Comparison of ENCODE assay signal across 29 mouse cellular contexts in genomic region chr5:42433147-42433546, GRCm38 (mm10).
A peak's percentile ranks its signal among the peaks of the same experiment; 100 is the strongest.
DNase-seq lines count a peak whose midpoint lies in the region; ATAC-seq lines count a peak whose summit lies in the region.
"Had no signal": no experiment of that assay in that cellular context is flagged by ENCODE, and none has a peak within 500 bp of the region (broad histone marks: within the 10 kb centered on the region; RNA-seq: fewer than 3 reads in every experiment).

No protein-coding gene starts in this region.

- ATAC-seq in forebrain, embryonic 15.5 days (replicated peaks) = peak; percentile 68; the same call in 1 of the 2 replicates
- no peak for ATAC-seq in forebrain, embryonic 11.5 days (replicated peaks; ENCODE audit: low FRiP score)
- ATAC-seq in forebrain, embryonic 16.5 days = peak; percentile 63
- ATAC-seq: intestine, postnatal 0 days; midbrain, embryonic 15.5 days had no signal

- H3K36me3 ChIP-seq in forebrain, embryonic 15.5 days = no peaks in the 10 kb centered on the region
- H3K36me3 ChIP-seq in forebrain, embryonic 11.5 days (ENCODE audit: control insufficient read depth, insufficient read depth, low read length) = no peaks in the 10 kb centered on the region
- no peaks in the 10 kb centered on the region for H3K36me3 ChIP-seq in forebrain, embryonic 16.5 days (ENCODE audit: control insufficient read depth, insufficient read depth)
- H3K36me3 ChIP-seq: embryonic facial prominence, embryonic 13.5 days; G1E; limb, embryonic 12.5 days; liver, embryonic 15.5 days; midbrain, embryonic 15.5 days had no signal

- H3K4me2 ChIP-seq in forebrain, embryonic 15.5 days (replicated peaks) = no peak overlapping the region
- H3K4me2 ChIP-seq in forebrain, embryonic 11.5 days (ENCODE audit: low read depth, low read length, severe bottlenecking) = no peak overlapping the region
- no peak overlapping the region for H3K4me2 ChIP-seq in forebrain, embryonic 16.5 days (ENCODE audit: low read length)
- H3K4me2 ChIP-seq: embryonic facial prominence, embryonic 13.5 days; heart, embryonic 11.5 days; limb, embryonic 12.5 days; liver, embryonic 15.5 days; lung, embryonic 14.5 days; midbrain, embryonic 15.5 days had no signal

- H3K4me1 ChIP-seq in forebrain, embryonic 15.5 days = no peaks in the 10 kb centered on the region
- no peaks in the 10 kb centered on the region for H3K4me1 ChIP-seq in forebrain, embryonic 11.5 days (replicated peaks; ENCODE audit: control insufficient read depth, insufficient read depth, low read length)
- H3K4me1 ChIP-seq in forebrain, embryonic 16.5 days (replicated peaks; ENCODE audit: control insufficient read depth, insufficient read depth, low read length) = no peaks in the 10 kb centered on the region
- H3K4me1 ChIP-seq: embryonic facial prominence, embryonic 13.5 days; limb, embryonic 12.5 days; liver, embryonic 15.5 days; midbrain, embryonic 15.5 days had no signal

- 60% methylated on average over 3 of the region's 3 CpGs for WGBS in forebrain, embryonic 15.5 days
- 94% methylated on average over 3 of the region's 3 CpGs for WGBS in forebrain, embryonic 11.5 days
- 57% methylated on average over 3 of the region's 3 CpGs for WGBS in forebrain, embryonic 16.5 days

- H3K27ac ChIP-seq in forebrain, embryonic 15.5 days (replicated peaks) = no peak overlapping the region
- H3K27ac ChIP-seq in forebrain, embryonic 11.5 days (ENCODE audit: low read depth, low read length) = no peak overlapping the region
- H3K27ac ChIP-seq in forebrain, embryonic 16.5 days (ENCODE audit: low read length) = no peak overlapping the region
- H3K27ac ChIP-seq: embryonic facial prominence, embryonic 13.5 days; left cerebral cortex, adult 2 months; limb, embryonic 12.5 days; liver, embryonic 15.5 days; midbrain, embryonic 15.5 days; stomach, postnatal 0 days had no signal

- H3K9me3 ChIP-seq in forebrain, embryonic 15.5 days = no peaks in the 10 kb centered on the region
- H3K9me3 ChIP-seq in forebrain, embryonic 11.5 days (ENCODE audit: control insufficient read depth, low read length) = no peaks in the 10 kb centered on the region
- no peaks in the 10 kb centered on the region for H3K9me3 ChIP-seq in forebrain, embryonic 16.5 days (ENCODE audit: control insufficient read depth, low read length)
- H3K9me3 ChIP-seq: embryonic facial prominence, embryonic 13.5 days; G1E; limb, embryonic 12.5 days; liver, embryonic 15.5 days; midbrain, embryonic 15.5 days had no signal

- no peak overlapping the region for H3K4me3 ChIP-seq in forebrain, embryonic 15.5 days
- H3K4me3 ChIP-seq in forebrain, embryonic 11.5 days (ENCODE audit: low read depth, low read length) = no peak overlapping the region
- no peak overlapping the region for H3K4me3 ChIP-seq in forebrain, embryonic 16.5 days (replicated peaks; ENCODE audit: low read length)
- H3K4me3 ChIP-seq: embryonic facial prominence, embryonic 13.5 days; left cerebral cortex, adult 2 months; limb, embryonic 12.5 days; liver, embryonic 15.5 days; midbrain, embryonic 15.5 days had no signal

- DNase-seq in cerebellum, adult 9-10 months = peak; percentile 17
- no peak for DNase-seq in cerebellum, postnatal 4 days (ENCODE audit: low spot score in 2 of 2)
- no peak for DNase-seq in forebrain, embryonic 11.5 days (ENCODE audit: low spot score)
- peak; percentile 2 for DNase-seq in layer of hippocampus, adult 9-11 months
- DNase-seq in layer of hippocampus, postnatal 25 days (ENCODE audit: extremely low spot score in 1 of 2, low spot score in 1 of 2) = no peak
- no peak for DNase-seq in spleen, postnatal 10 days (ENCODE audit: low spot score in 2 of 2)
- DNase-seq: adrenal gland, adult 8-10 months; gastrocnemius, postnatal 36 days; heart, adult 18-20 months; heart, postnatal 36 days; kidney, adult 9 months; kidney, postnatal 10 days; lung, embryonic 14.5 days; lung, postnatal 14 days; right cerebral cortex, adult 18-20 months; spleen, adult 18-20 months; thymus, adult 2 months; thymus, postnatal 36 days had no signal

- no peaks in the 10 kb centered on the region for H3K27me3 ChIP-seq in forebrain, embryonic 15.5 days
- H3K27me3 ChIP-seq in forebrain, embryonic 11.5 days (ENCODE audit: control insufficient read depth, insufficient read depth, low read length) = no peaks in the 10 kb centered on the region
- no peaks in the 10 kb centered on the region for H3K27me3 ChIP-seq in forebrain, embryonic 16.5 days (replicated peaks; ENCODE audit: control insufficient read depth, insufficient read depth, low read length)
- H3K27me3 ChIP-seq: embryonic facial prominence, embryonic 13.5 days; limb, embryonic 12.5 days; liver, embryonic 15.5 days; midbrain, embryonic 15.5 days had no signal

- H3K9ac ChIP-seq in forebrain, embryonic 15.5 days (replicated peaks) = no peak overlapping the region
- H3K9ac ChIP-seq in forebrain, embryonic 11.5 days (ENCODE audit: low read length) = no peak overlapping the region
- no peak overlapping the region for H3K9ac ChIP-seq in forebrain, embryonic 16.5 days (replicated peaks; ENCODE audit: low read depth, low read length)
- H3K9ac ChIP-seq: embryonic facial prominence, embryonic 13.5 days; limb, embryonic 12.5 days; liver, embryonic 15.5 days; lung, embryonic 14.5 days; midbrain, embryonic 15.5 days had no signal

Comparison
In these comparisons a context has a peak if more than half of its experiments do, and no peak if none do; other contexts are left out.
1. DNase-seq: peak in cerebellum, adult 9-10 months (single experiment) and layer of hippocampus, adult 9-11 months (single experiment); none in cerebellum, postnatal 4 days (0 of 2), forebrain, embryonic 11.5 days (single experiment), layer of hippocampus, postnatal 25 days (0 of 2) and spleen, postnatal 10 days (0 of 2).